Mouse (Mus musculus) macrophage (primary cell): ENCODE measurements around the gene Stxbp3. TPM values are rescaled to one million over a fixed set of nuclear protein-coding genes. Genes with fewer than 3 reads are reported as not detected.
A peak's percentile ranks its signal among the peaks of the same experiment; 100 is the strongest.
"Not testable (repeated sequence)": the region's sequence is repeated elsewhere in the genome, so short reads cannot be mapped to it uniquely, and the experiment has no call there.

ENCODE experiments used
- H3K27ac ChIP-seq: fragments of 350-480 bp; formaldehyde crosslinking; 2 replicates; pipeline ENCODE4 v1.9.0; 2021
- H3K36me3 ChIP-seq: fragments of 350-480 bp; formaldehyde crosslinking; 2 replicates; pipeline ENCODE4 v1.9.0; 2021; ENCODE audit errors: inconsistent target
- H3K4me3 ChIP-seq: fragments of 350-480 bp; formaldehyde crosslinking; 2 replicates; pipeline ENCODE4 v1.9.0; 2021; ENCODE audit errors: inconsistent target
- H3K79me2 ChIP-seq: fragments of 350-480 bp; formaldehyde crosslinking; 2 replicates; pipeline ENCODE4 v1.9.0; 2021; ENCODE audit errors: inconsistent target
- WGBS: methylation state at CpG from one replicate; pipeline ENCODE4 v1.1.7; 2026; ENCODE audit warnings: inconsistent platforms; ENCODE audit not compliant: missing documents; 5-methylcytosine and 5-hydroxymethylcytosine counted together
- polyA plus RNA-seq: library from polyadenylated mRNA; stranded (reverse); fragments of 250-400 nt; gene quantifications from 3 replicates; pipeline ENCODE4 v1.2.4, GENCODE M21; 2018; ENCODE audit warnings: inconsistent platforms

Stxbp3 gene
- polyA plus RNA-seq, 1 experiment from 2014 or later, result 73.9 TPM

DNA sequence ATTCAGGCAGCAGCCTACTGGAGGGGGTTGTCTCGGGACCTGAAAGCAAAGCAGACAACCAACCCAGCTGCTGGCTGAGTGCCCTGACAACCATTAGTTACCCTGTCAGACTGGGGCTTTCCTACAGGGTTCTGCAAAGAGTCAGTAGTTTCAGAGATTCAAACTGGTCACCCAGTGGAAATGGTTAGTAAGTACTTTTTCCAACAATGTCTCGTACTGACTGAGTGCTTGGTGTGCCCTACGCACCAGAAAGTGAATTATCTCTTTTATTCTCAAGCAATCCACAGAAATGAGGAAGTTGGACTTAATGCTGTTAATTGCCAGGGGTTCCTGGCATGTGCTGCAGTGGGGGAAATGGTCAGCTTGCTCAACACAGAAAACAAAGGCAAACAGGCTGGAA is 10.2 kb upstream of the Stxbp3 start:
- 15% methylated on average over 3 of the region's 3 CpGs for WGBS
- Histone ChIP-seq H3K27ac (peak overlapping the region; percentile 41), H3K36me3 (no peaks in the 10 kb centered on the region), H3K4me3 (no peak overlapping the region), H3K79me2 (no peaks in the 10 kb centered on the region)

DNA sequence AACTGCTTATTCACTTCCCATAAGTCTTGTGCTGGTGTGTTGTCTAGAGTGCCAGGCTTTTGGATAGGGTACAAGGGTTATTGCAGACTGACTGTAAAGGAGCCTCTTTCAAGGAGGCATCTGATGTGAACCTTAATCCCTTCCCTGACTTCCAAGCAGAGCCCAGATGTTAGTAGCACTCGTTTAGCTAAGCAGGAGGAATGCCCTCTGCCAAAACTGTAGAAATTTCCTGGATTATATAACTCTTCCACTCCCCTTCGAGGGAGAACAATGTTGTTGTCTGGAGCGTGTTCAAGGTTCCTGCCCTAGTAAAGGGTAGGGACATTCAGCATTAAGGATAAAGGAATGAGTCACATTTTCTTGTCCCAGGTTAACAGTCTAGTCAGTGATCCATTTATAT is 6.3 kb upstream of the Stxbp3 start:
- 94% methylated on average over 3 of the region's 3 CpGs for WGBS
- Histone ChIP-seq H3K4me3 (no peak overlapping the region), H3K79me2 (no peaks in the 10 kb centered on the region)

DNA sequence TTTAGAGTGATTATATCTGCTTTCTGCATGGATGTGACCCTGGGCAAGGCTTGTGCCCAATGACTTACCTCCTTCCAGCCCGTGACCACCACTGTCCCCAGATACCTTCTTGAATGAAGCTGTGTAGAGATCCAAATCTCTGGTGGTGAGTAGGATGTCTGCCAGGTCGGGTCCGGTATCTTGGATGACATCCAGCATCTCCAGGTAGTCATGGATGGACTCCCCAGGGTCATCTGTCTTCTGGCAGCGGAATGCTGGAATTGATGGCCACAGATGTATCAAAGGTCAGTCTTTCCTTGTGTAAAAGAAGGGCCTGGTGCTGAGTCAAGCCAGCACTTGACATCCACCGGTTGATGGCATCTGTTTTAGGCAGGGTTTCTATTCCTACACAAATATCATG is 4.2 kb upstream of the Stxbp3 start:
- no peak overlapping the region for H3K4me3 ChIP-seq
- 87% methylated on average over 5 of the region's 5 CpGs for WGBS

More for the DNA sequence above, 6.3 kb upstream of the Stxbp3 start:
- H3K36me3 ChIP-seq, result no peaks in the 10 kb centered on the region
- H3K27ac ChIP-seq, result no peak overlapping the region

DNA sequence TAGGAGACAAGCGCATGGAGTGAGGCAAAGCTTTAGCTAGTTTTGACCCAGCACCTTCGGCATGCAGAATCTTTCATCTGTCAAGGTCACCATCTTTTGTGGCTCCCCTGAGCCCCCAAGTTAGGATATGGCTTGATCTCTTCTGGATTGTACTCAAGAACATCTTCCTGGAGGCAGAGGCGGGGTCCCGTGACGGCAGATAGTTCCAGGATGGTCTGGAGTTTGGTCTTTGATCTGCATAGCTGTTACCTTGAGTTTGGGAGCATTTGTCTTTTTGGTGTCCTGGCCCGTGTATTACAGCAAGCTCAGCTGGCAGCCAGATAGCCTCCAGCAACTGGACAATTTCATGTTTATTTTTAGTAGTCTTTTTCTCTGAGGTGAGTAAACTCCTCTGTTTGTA is 3.7 kb upstream of the Stxbp3 start:
- H3K36me3 ChIP-seq, result no peaks in the 10 kb centered on the region
- peaks cover 11% of the 10 kb centered on the region for H3K79me2 ChIP-seq
- H3K4me3 ChIP-seq, result no peak overlapping the region
- WGBS, result 95% methylated on average over 6 of the region's 6 CpGs
- no peak overlapping the region for H3K27ac ChIP-seq

More for the DNA sequence above, 4.2 kb upstream of the Stxbp3 start:
- H3K36me3 ChIP-seq, result no peaks in the 10 kb centered on the region
- no peak overlapping the region for H3K27ac ChIP-seq
- peaks cover 7% of the 10 kb centered on the region for H3K79me2 ChIP-seq

- Histone ChIP-seq H3K27ac (no peak overlapping the region), H3K4me3 (no peak overlapping the region), H3K36me3 (peaks cover 12% of the 10 kb centered on the region; the same call in 1 of the 2 replicates), H3K79me2 (peaks cover 45% of the 10 kb centered on the region)
- WGBS, result 90% methylated on average over 2 of the region's 4 CpGs
Observed at GRCm38 (mm10) chr3:108840716-108841054, 359 bp upstream of the Stxbp3 start.

DNA sequence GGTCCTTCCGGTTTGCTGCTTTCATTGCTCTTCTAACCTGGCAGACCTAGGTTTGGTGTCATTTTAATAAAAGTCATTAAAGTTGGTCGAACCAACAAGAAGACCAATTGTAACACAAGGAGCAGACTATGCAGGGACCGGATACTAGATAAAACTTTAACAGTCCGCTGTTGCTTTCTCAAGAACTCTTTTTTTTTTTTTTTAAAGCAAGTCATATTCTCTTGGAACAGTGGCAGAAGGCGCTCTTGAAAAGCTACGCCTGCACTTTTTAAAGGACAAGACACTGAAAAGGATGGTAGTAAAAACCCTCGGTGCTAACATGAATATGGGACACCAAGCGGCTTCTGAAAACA is 703 bp downstream of the Stxbp3 start:
- Histone ChIP-seq H3K27ac (peak overlapping the region; percentile 72), H3K4me3 (peak overlapping the region; percentile 89), H3K36me3 (peaks cover 12% of the 10 kb centered on the region; the same call in 1 of the 2 replicates), H3K79me2 (peaks cover 56% of the 10 kb centered on the region)
- WGBS, result under 1% methylated on average over 8 of the region's 8 CpGs

DNA sequence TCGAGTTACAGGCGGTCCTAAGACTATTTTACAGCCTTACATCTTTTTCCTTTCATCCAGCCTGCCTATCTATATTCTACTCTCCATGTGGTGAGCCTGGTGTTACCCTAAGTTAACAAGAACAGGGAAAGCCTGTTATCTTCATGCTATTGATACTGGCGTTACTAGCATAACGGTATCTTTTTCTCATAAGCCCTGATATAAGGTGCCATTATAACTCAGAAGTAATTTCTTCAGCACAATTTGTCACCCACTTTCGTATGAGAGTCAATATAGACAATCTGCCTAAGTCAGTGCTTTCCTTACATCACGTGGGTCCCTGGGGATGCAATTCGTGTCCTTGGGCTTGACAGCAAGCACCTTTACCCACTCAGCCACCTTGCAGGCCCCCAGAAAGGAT is 1.3 kb downstream of the Stxbp3 start:
- peaks cover 17% of the 10 kb centered on the region; the same call in 1 of the 2 replicates for H3K36me3 ChIP-seq
- H3K79me2 ChIP-seq, result peaks cover 62% of the 10 kb centered on the region
- 92% methylated on average over 6 of the region's 7 CpGs for WGBS
- no peak overlapping the region for H3K27ac ChIP-seq
- H3K4me3 ChIP-seq, result peak overlapping the region; percentile 89

DNA sequence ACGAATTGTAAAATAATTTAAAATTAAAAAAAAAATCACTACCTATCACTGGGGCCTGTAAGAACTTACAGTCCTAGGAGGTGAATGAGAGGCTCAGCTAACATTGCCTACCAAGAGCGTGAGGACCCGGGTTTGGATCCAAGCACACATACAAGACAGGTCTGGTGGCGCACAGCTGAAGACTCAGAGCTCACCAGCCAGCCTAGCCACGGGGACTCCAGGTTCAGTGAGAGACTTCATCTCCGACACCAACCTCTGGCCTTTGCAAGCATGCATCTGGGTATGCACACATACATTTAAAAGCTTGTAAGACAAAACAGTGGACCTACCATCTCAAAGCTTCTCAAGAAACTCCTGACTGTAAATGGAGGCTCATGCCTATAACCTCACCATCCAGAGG is 3.4 kb downstream of the Stxbp3 start:
- WGBS, result 93% methylated on average over 6 of the region's 6 CpGs
- no peak overlapping the region for H3K4me3 ChIP-seq
- peaks cover 22% of the 10 kb centered on the region; the same call in 1 of the 2 replicates for H3K36me3 ChIP-seq
- no peak overlapping the region for H3K27ac ChIP-seq
- H3K79me2 ChIP-seq, result peaks cover 82% of the 10 kb centered on the region

DNA sequence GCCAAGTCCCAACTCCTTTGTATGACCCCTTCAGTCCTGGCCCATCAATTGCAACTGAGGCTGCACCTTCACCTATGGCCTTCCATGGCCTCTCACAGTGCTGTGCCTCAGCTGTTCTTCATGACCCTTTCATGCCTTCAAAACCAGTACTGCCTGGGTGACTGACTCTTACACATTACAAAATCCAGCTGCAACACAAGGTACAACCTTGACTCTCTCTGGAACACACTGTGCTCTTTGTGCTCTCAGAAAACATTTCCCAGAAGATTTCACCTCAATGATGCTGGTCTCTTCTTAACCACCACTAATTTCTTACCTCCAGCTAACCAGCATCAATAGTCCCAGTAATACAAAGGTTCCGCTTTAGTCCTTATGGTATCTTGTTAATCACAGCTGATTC is 6.6 kb downstream of the Stxbp3 start:
- Histone ChIP-seq H3K36me3 (peaks cover 30% of the 10 kb centered on the region; the same call in 1 of the 2 replicates), H3K79me2 (peaks cover 100% of the 10 kb centered on the region)
- 100% methylated on average over 1 of the region's 1 CpGs for WGBS
- not testable (repeated sequence) for H3K4me3 ChIP-seq, H3K27ac ChIP-seq

GRCm38 (mm10) chr3:108831750-108832149 is 8.6 kb downstream of the Stxbp3 start:
- peaks cover 97% of the 10 kb centered on the region for H3K79me2 ChIP-seq
- no peak overlapping the region for H3K4me3 ChIP-seq
- H3K27ac ChIP-seq, result no peak overlapping the region
- peaks cover 39% of the 10 kb centered on the region for H3K36me3 ChIP-seq
- WGBS, result 95% methylated on average over 6 of the region's 6 CpGs

GRCm38 (mm10) chr3:108830493-108830892 is 9.8 kb downstream of the Stxbp3 start:
- H3K27ac ChIP-seq, result no peak overlapping the region
- WGBS, result 78% methylated on average over 11 of the region's 11 CpGs
- no peak overlapping the region for H3K4me3 ChIP-seq
- peaks cover 43% of the 10 kb centered on the region for H3K36me3 ChIP-seq
- peaks cover 84% of the 10 kb centered on the region for H3K79me2 ChIP-seq

DNA sequence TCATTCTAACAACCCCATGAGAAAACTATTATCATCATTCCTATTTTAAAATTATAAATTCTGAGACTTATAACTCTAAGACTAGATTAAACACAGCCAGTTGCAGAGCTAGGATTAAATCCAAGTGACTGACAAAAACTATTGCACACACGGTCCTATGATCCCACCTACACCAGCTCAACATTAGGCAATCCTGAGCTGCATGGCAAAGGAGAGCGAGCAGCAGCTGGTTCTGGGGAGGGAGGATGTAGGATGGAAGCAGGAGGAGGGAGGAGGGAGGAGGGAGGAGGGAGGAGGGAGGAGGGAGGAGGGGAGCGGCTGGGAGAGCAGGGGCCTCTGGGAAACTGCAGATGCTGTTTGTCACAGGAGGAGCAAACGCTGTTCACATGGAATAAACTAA is 24.7 kb downstream of the Stxbp3 start:
- Histone ChIP-seq H3K27ac (no peak overlapping the region), H3K4me3 (no peak overlapping the region), H3K79me2 (no peaks in the 10 kb centered on the region; the same call in 1 of the 2 replicates), H3K36me3 (peaks cover 74% of the 10 kb centered on the region)
- 100% methylated on average over 2 of the region's 4 CpGs for WGBS

GRCm38 (mm10) chr3:108810747-108811263 is 29.5 kb downstream of the Stxbp3 start:
- Histone ChIP-seq H3K27ac (no peak overlapping the region), H3K4me3 (no peak overlapping the region), H3K36me3 (peaks cover 79% of the 10 kb centered on the region), H3K79me2 (no peaks in the 10 kb centered on the region)
- 89% methylated on average over 4 of the region's 4 CpGs for WGBS

- Histone ChIP-seq H3K79me2 (no peaks in the 10 kb centered on the region), H3K4me3 (no peak overlapping the region), H3K27ac (no peak overlapping the region), H3K36me3 (peaks cover 86% of the 10 kb centered on the region)
- 96% methylated on average over 5 of the region's 5 CpGs for WGBS
Observed at GRCm38 (mm10) chr3:108805622-108806021, 34.7 kb downstream of the Stxbp3 start.

- H3K79me2 ChIP-seq, result no peaks in the 10 kb centered on the region
- no peak overlapping the region for H3K27ac ChIP-seq
- no peak overlapping the region for H3K4me3 ChIP-seq
- 84% methylated on average over 2 of the region's 2 CpGs for WGBS
- H3K36me3 ChIP-seq, result peaks cover 78% of the 10 kb centered on the region
Observed at GRCm38 (mm10) chr3:108798375-108798774, 42.0 kb downstream of the Stxbp3 start.

DNA sequence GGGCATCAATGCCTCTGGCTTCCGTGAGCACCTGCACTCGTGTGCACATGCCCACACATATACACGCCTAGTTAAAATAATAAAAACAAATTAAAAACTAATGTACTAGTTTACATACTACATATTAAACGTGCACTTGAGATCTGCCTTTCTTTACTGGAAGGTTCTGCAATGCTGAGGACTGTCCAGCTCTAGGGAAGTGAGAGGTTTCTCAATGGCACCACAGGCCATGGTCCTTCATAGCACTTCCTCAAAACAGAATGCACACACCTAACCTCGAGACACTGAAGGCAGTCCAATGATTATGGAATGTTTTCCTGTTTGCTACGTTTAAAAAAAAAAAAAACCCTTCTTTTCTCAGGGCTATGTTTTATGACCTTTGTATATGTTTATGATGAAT is 42.6 kb downstream of the Stxbp3 start:
- Histone ChIP-seq H3K36me3 (peaks cover 78% of the 10 kb centered on the region), H3K27ac (peak overlapping the region; percentile 29; the same call in 1 of the 2 replicates), H3K4me3 (no peak overlapping the region), H3K79me2 (no peaks in the 10 kb centered on the region)
- WGBS, result 30% methylated on average over 5 of the region's 6 CpGs
